Mouse (Mus musculus): ENCODE measurements around the gene Trim11. TPM values are rescaled to one million over a fixed set of nuclear protein-coding genes. Genes with fewer than 3 reads are reported as not detected.

Gene Trim11
- total RNA-seq, 1 experiment = 29.6 TPM

DNA sequence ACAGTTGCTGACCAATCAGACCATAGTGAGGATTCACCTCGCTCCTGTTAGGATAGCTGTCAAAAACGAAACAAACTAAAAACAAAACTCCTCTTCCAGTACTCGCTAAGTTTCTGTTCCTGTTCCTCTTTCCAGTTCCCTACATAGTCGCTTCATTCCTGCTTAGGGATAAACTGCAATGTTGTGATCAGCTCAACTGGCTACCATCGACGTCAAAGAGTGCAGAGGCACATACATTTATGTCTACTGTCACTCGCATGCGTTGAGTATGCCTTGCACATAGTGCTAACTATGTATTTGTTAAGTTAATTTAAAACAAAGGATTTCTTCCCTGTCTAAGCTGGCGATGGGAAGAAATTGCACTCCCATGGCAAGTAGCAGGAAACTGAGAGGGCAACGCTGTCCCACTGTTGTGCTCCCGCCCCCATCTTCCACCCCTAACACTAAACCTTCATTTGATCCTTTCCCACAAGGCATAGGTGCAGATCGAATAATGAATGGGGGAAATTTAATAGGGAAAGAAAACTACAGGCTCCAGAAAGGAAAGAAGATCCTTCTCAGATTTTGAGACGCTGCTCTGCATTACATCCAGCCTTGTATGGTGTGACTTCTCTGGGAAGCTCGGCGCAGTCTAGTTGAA lies 18.6 kb upstream of the Trim11 start:
- H3K4me3 ChIP-seq (ENCODE audit: insufficient read depth in 1 of 2, low read depth in 1 of 2, low read length in 2 of 2, poor library complexity in 1 of 2, severe bottlenecking in 1 of 2) = 0 out of 4 replicates have a peak overlapping the region, but pooled peaks of 1 of the 2 experiments have one; percentile 44

DNA sequence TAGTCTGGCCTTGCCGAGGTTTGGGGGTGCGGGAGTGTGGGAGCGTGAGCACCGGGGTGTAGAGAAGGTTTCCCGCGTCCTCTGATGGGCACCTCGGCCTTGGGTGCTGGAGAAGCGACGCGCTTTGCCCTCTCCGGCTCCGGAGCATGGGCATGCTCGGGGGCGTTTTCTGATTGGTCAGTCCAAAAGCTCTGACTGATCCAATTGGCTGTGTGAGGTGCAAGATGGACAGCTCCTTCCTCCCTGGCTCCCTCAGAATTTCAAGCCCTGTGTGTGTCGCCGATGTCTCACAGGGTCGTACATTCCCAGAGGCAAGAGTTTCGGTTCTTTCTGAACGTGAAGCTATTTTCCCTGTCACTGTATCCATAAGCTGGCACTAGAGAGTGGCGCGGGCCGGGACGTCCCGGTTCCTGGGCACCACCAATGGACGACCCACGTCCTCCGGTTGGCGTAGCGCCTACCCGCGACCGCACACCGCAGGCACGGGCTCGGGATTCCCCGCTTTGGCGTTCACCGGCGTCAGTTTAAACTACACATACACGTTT lies 17.9 kb upstream of the Trim11 start:
- Histone ChIP-seq H3K36me3 (ENCODE audit: control insufficient read depth, insufficient read depth, low read length, poor library complexity, severe bottlenecking) (peaks cover 5% of the 10 kb centered on the region; the same call in 1 of the 2 replicates), H3K9ac (ENCODE audit: insufficient read depth, low read depth, low read length, poor library complexity, severe bottlenecking) (no peak overlapping the region; the same call in 1 of the 2 replicates), H3K4me1 (ENCODE audit: control insufficient read depth in 2 of 2, insufficient read depth in 2 of 2, low read length in 2 of 2, poor library complexity in 1 of 2) (peaks cover 3% of the 10 kb centered on the region in 2 experiments; a peak in 2 of 4 replicates), H3K4me3 (ENCODE audit: insufficient read depth in 1 of 2, low read depth in 1 of 2, low read length in 2 of 2, poor library complexity in 1 of 2, severe bottlenecking in 1 of 2) (peak overlapping the region; percentile 60 to 73), H3K27ac (ENCODE audit: insufficient read depth, low read depth, low read length, poor library complexity, severe bottlenecking) (no peak overlapping the region), H3K9me3 (ENCODE audit: control insufficient read depth, insufficient read depth, low read depth, low read length) (no peaks in the 10 kb centered on the region)
- TF ChIP-seq ZNF384 (IDR thresholded peaks at IDR 0.05; ENCODE audit: low read depth, low read length) (no peak), CHD2 (IDR thresholded peaks at IDR 0.05; ENCODE audit: low read depth, low read length) (no peak), MAFK (IDR thresholded peaks at IDR 0.05; ENCODE audit: insufficient read depth, low read depth, low read length) (no peak), HCFC1 (IDR thresholded peaks at IDR 0.05; ENCODE audit: borderline replicate concordance, insufficient read depth, low read length) (no peak), ZC3H11A (IDR thresholded peaks at IDR 0.05; ENCODE audit: borderline replicate concordance, low read depth, low read length) (no peak)
- no peak for DNase-seq (ENCODE audit: low read depth, low spot score)
- in situ Hi-C loops (cut with MboI; ENCODE audit: low sequenced_read_pairs in 2 of 2, unreplicated experiment in 2 of 2) = no loop called here

More for the DNA sequence above, 18.6 kb upstream of the Trim11 start:
- Histone ChIP-seq H3K27ac (ENCODE audit: insufficient read depth, low read depth, low read length, poor library complexity, severe bottlenecking) (no peak overlapping the region), H3K9ac (ENCODE audit: insufficient read depth, low read depth, low read length, poor library complexity, severe bottlenecking) (no peak overlapping the region), H3K36me3 (ENCODE audit: control insufficient read depth, insufficient read depth, low read length, poor library complexity, severe bottlenecking) (peaks cover 5% of the 10 kb centered on the region; the same call in 1 of the 2 replicates), H3K4me1 (ENCODE audit: control insufficient read depth in 2 of 2, insufficient read depth in 2 of 2, low read length in 2 of 2, poor library complexity in 1 of 2) (peaks cover 0 to 3% of the 10 kb centered on the region in 2 experiments; a peak in 2 of 4 replicates), H3K9me3 (ENCODE audit: control insufficient read depth, insufficient read depth, low read depth, low read length) (no peaks in the 10 kb centered on the region)
- in situ Hi-C loops (cut with MboI; ENCODE audit: low sequenced_read_pairs in 2 of 2, unreplicated experiment in 2 of 2) = no loop called here
- DNase-seq (ENCODE audit: low read depth, low spot score) = no peak
- no peak for TF ChIP-seq MAFK (IDR thresholded peaks at IDR 0.05; ENCODE audit: insufficient read depth, low read depth, low read length)
- TF ChIP-seq CHD2 (IDR thresholded peaks at IDR 0.05; ENCODE audit: low read depth, low read length) = no peak
- TF ChIP-seq HCFC1 (IDR thresholded peaks at IDR 0.05; ENCODE audit: borderline replicate concordance, insufficient read depth, low read length) = no peak

DNA sequence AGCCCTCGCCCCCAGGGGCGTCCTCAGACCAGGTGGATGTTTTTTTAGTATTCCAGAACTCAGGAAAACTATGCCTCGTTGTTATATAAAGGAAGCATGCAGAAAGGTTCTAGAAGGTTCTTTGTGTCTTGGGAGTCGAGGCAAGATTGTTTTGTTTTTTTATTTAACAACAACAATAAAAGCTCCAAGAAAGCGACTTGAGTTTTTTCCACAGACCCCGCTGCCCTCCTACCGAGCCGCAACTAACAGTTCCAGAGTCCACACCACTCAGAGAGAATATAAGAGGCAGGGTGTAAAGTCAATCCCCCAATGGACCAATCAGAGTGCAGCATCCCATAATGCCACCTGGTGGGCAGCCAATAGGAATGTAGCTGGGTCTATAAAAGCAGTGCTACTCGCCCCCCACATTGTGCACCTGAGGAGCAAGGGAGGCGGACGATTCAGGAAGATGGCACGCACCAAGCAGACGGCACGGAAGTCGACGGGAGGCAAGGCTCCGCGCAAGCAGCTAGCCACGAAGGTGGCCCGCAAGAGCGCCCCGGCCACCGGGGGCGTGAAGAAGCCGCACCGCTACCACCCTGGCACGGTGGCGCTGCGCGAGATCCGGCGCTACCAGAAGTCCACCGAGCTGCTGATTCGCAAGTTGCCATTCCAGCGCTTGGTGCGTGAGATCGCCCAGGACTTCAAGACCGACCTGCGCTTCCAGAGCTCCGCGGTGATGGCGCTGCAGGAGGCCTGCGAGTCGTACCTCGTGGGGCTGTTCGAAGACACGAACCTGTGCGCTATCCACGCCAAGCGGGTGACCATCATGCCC lies 16.3 kb upstream of the Trim11 start:
- peaks cover 5% of the 10 kb centered on the region; the same call in 1 of the 2 replicates for H3K36me3 ChIP-seq (ENCODE audit: control insufficient read depth, insufficient read depth, low read length, poor library complexity, severe bottlenecking)
- peak overlapping the region; percentile 48 to 61 for H3K4me3 ChIP-seq (ENCODE audit: insufficient read depth in 1 of 2, low read depth in 1 of 2, low read length in 2 of 2, poor library complexity in 1 of 2, severe bottlenecking in 1 of 2)
- no peaks in the 10 kb centered on the region for H3K9me3 ChIP-seq (ENCODE audit: control insufficient read depth, insufficient read depth, low read depth, low read length)
- DNase-seq (ENCODE audit: low read depth, low spot score) = no peak
- peaks cover 0 to 7% of the 10 kb centered on the region in 2 experiments; a peak in 2 of 4 replicates for H3K4me1 ChIP-seq (ENCODE audit: control insufficient read depth in 2 of 2, insufficient read depth in 2 of 2, low read length in 2 of 2, poor library complexity in 1 of 2)
- H3K9ac ChIP-seq (ENCODE audit: insufficient read depth, low read depth, low read length, poor library complexity, severe bottlenecking) = peak overlapping the region; percentile 3
- in situ Hi-C loops (cut with MboI; ENCODE audit: low sequenced_read_pairs in 2 of 2, unreplicated experiment in 2 of 2) = no loop called here
- H3K27ac ChIP-seq (ENCODE audit: insufficient read depth, low read depth, low read length, poor library complexity, severe bottlenecking) = no peak overlapping the region
- TF ChIP-seq CHD2 (IDR thresholded peaks at IDR 0.05; ENCODE audit: low read depth, low read length) (peak; percentile 51; the same call in 1 of the 2 replicates), MAFK (IDR thresholded peaks at IDR 0.05; ENCODE audit: insufficient read depth, low read depth, low read length) (no peak)

DNA sequence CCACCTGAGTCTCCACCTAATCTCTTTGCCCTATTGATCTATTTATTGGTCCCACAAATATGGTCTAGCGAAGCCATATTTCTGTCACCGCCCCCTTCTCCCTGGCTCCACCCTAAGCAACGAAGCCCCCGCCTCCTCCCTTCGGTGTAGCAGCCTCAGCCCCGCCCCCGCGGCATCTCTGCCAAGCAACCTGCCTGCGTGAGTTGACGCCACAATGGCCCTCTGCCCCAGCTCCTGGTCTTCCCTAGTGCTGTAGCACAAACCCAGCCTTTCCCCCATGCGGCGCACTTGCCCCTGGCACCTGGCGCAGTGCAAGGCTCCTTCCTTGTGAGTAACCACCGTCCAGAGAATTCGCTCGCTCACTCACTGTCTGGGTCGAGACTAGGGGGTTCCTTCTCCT lies 14.3 kb upstream of the Trim11 start:
- TF ChIP-seq ZNF384 (IDR thresholded peaks at IDR 0.05; ENCODE audit: low read depth, low read length) (no peak), CHD2 (IDR thresholded peaks at IDR 0.05; ENCODE audit: low read depth, low read length) (no peak), MAFK (IDR thresholded peaks at IDR 0.05; ENCODE audit: insufficient read depth, low read depth, low read length) (no peak), HCFC1 (IDR thresholded peaks at IDR 0.05; ENCODE audit: borderline replicate concordance, insufficient read depth, low read length) (no peak), ZC3H11A (IDR thresholded peaks at IDR 0.05; ENCODE audit: borderline replicate concordance, low read depth, low read length) (no peak)
- Histone ChIP-seq H3K27ac (ENCODE audit: insufficient read depth, low read depth, low read length, poor library complexity, severe bottlenecking) (no peak overlapping the region), H3K9ac (ENCODE audit: insufficient read depth, low read depth, low read length, poor library complexity, severe bottlenecking) (no peak overlapping the region), H3K4me3 (ENCODE audit: insufficient read depth in 1 of 2, low read depth in 1 of 2, low read length in 2 of 2, poor library complexity in 1 of 2, severe bottlenecking in 1 of 2) (0 out of 4 replicates have a peak overlapping the region, but pooled peaks of 1 of the 2 experiments have one; percentile 7), H3K4me1 (ENCODE audit: control insufficient read depth in 2 of 2, insufficient read depth in 2 of 2, low read length in 2 of 2, poor library complexity in 1 of 2) (peaks cover 0 to 9% of the 10 kb centered on the region in 2 experiments; a peak in 2 of 4 replicates), H3K9me3 (ENCODE audit: control insufficient read depth, insufficient read depth, low read depth, low read length) (no peaks in the 10 kb centered on the region), H3K36me3 (ENCODE audit: control insufficient read depth, insufficient read depth, low read length, poor library complexity, severe bottlenecking) (no peaks in the 10 kb centered on the region)
- no peak for DNase-seq (ENCODE audit: low read depth, low spot score)
- in situ Hi-C loops (cut with MboI; ENCODE audit: low sequenced_read_pairs in 2 of 2, unreplicated experiment in 2 of 2) = no loop called here

Measured in ES-E14 (cell line).